In the genomic region with DNA sequence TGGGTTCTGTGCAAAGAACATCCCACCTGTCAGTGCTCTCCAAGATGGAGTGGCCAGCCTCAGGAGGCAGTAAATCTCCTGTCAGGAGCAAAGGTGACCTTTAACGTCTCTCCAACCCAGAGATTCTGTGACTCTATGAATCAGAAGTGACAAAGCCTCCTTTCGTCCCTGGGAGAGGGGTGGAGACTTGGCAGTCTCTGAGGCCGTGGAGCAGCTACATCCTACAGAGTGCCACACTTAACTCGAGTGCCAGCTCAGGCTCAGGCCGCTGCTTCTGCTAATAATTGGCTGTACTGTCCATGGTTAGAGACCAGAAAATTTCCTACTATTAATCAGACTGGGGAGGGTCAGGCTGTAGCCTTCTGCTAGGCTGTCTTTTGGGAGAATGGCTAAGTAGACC, we compare ENCODE assay signal across 20 mouse cellular contexts.
DNase-seq lines count a peak whose midpoint lies in the region; ATAC-seq and TF ChIP-seq lines count a peak whose summit lies in the region.
"Had no signal": no experiment of that assay in that cellular context is flagged by ENCODE, and none has a peak within 500 bp of the region (broad histone marks: within the 10 kb centered on the region; RNA-seq: fewer than 3 reads in every experiment).

No protein-coding gene starts in this region.

- ATAC-seq in kidney, embryonic 14.5 days (ENCODE audit: low FRiP score, low TSS enrichment) = 0 out of 2 replicates have a peak, but pooled peaks have one; percentile 28
- ATAC-seq in intestine, embryonic 16.5 days = no peak
- no peak for ATAC-seq in midbrain, postnatal 0 days (ENCODE audit: low FRiP score)

- TF ChIP-seq CTCF in midbrain, postnatal 0 days (IDR thresholded peaks at IDR 0.05) = no peak

- no peak overlapping the region for H3K4me3 ChIP-seq in kidney, embryonic 14.5 days (ENCODE audit: low read length)
- no peak overlapping the region for H3K4me3 ChIP-seq in intestine, embryonic 16.5 days (ENCODE audit: low read length)
- H3K4me3 ChIP-seq in midbrain, postnatal 0 days (ENCODE audit: low read depth, low read length) = no peak overlapping the region
- H3K4me3 ChIP-seq: embryonic facial prominence, embryonic 15.5 days; heart, embryonic 10.5 days; layer of hippocampus, adult 2 months; limb, embryonic 15.5 days; liver, embryonic 15.5 days; midbrain, embryonic 10.5 days; stomach, embryonic 15.5 days had no signal

- 31% methylated on average over 5 of the region's 5 CpGs for WGBS in kidney, embryonic 14.5 days
- WGBS in intestine, embryonic 16.5 days = 58% methylated on average over 5 of the region's 5 CpGs
- 73% methylated on average over 5 of the region's 5 CpGs for WGBS in midbrain, postnatal 0 days

- DNase-seq in kidney, postnatal 25 days = no peak
- peak; percentile 59 for DNase-seq in Muller cell, postnatal 12 days (ENCODE audit: inconsistent ontology term)
- DNase-seq in adrenal gland, adult 18-20 months (ENCODE audit: low spot score in 2 of 2) = peak; percentile 26 to 33
- peak; percentile 38 for DNase-seq in brain, adult 2 months (ENCODE audit: low read depth, low spot score)
- no peak for DNase-seq in midbrain, postnatal 0 days (ENCODE audit: low spot score)
- DNase-seq: cerebellum, postnatal 36 days; kidney, adult 11 months; layer of hippocampus, postnatal 36 days; right cerebral cortex, postnatal 25 days had no signal

- peaks cover 3% of the 10 kb centered on the region; the same call in 1 of the 2 replicates for H3K4me1 ChIP-seq in kidney, embryonic 14.5 days (ENCODE audit: control insufficient read depth, insufficient read depth, low read length)
- H3K4me1 ChIP-seq in intestine, embryonic 16.5 days (ENCODE audit: control insufficient read depth, insufficient read depth, low read length) = no peaks in the 10 kb centered on the region
- no peaks in the 10 kb centered on the region for H3K4me1 ChIP-seq in midbrain, postnatal 0 days (ENCODE audit: insufficient read depth, low read length)
- H3K4me1 ChIP-seq: heart, embryonic 10.5 days; limb, embryonic 15.5 days; liver, embryonic 15.5 days; midbrain, embryonic 10.5 days; stomach, embryonic 15.5 days had no signal

- no peak overlapping the region for H3K9ac ChIP-seq in kidney, embryonic 14.5 days (ENCODE audit: low read depth, low read length)
- H3K9ac ChIP-seq in intestine, embryonic 16.5 days (ENCODE audit: low read depth, low read length) = no peak overlapping the region
- no peak overlapping the region for H3K9ac ChIP-seq in midbrain, postnatal 0 days (replicated peaks; ENCODE audit: low read length, poor library complexity, severe bottlenecking)
- H3K9ac ChIP-seq: embryonic facial prominence, embryonic 15.5 days; hindbrain, embryonic 14.5 days; limb, embryonic 15.5 days; liver, embryonic 15.5 days; stomach, embryonic 15.5 days had no signal

- no peak overlapping the region for H3K27ac ChIP-seq in kidney, embryonic 14.5 days (ENCODE audit: low read depth, low read length)
- no peak overlapping the region for H3K27ac ChIP-seq in intestine, embryonic 16.5 days (ENCODE audit: low read length)
- no peak overlapping the region for H3K27ac ChIP-seq in midbrain, postnatal 0 days (ENCODE audit: low read depth, low read length)
- H3K27ac ChIP-seq: embryonic facial prominence, embryonic 15.5 days; heart, embryonic 10.5 days; hindbrain, embryonic 14.5 days; kidney, postnatal 0 days; layer of hippocampus, adult 2 months; limb, embryonic 15.5 days; liver, embryonic 15.5 days; midbrain, embryonic 10.5 days; stomach, embryonic 15.5 days had no signal

- no peak overlapping the region for H3K4me2 ChIP-seq in kidney, embryonic 14.5 days (replicated peaks; ENCODE audit: low read depth, low read length)
- H3K4me2 ChIP-seq in intestine, embryonic 16.5 days (ENCODE audit: low read depth, low read length) = no peak overlapping the region
- H3K4me2 ChIP-seq in midbrain, postnatal 0 days (ENCODE audit: low read depth, low read length, poor library complexity, severe bottlenecking) = no peak overlapping the region
- H3K4me2 ChIP-seq: embryonic facial prominence, embryonic 15.5 days; hindbrain, embryonic 14.5 days; limb, embryonic 15.5 days; liver, embryonic 15.5 days; stomach, embryonic 15.5 days had no signal

- H3K27me3 ChIP-seq in kidney, embryonic 14.5 days (ENCODE audit: control insufficient read depth, insufficient read depth, low read length) = no peaks in the 10 kb centered on the region
- H3K27me3 ChIP-seq in intestine, embryonic 16.5 days (replicated peaks; ENCODE audit: control insufficient read depth, insufficient read depth, low read length) = no peaks in the 10 kb centered on the region
- no peaks in the 10 kb centered on the region for H3K27me3 ChIP-seq in midbrain, postnatal 0 days (ENCODE audit: insufficient read depth, low read length)
- H3K27me3 ChIP-seq: embryonic facial prominence, embryonic 15.5 days; limb, embryonic 15.5 days; liver, embryonic 15.5 days; stomach, embryonic 15.5 days had no signal

- H3K9me3 ChIP-seq in kidney, embryonic 14.5 days (ENCODE audit: control insufficient read depth, low read length) = no peaks in the 10 kb centered on the region
- H3K9me3 ChIP-seq in intestine, embryonic 16.5 days (ENCODE audit: control insufficient read depth, low read length) = no peaks in the 10 kb centered on the region
- no peaks in the 10 kb centered on the region for H3K9me3 ChIP-seq in midbrain, postnatal 0 days (ENCODE audit: low read length)
- H3K9me3 ChIP-seq: embryonic facial prominence, embryonic 15.5 days; heart, embryonic 10.5 days; limb, embryonic 15.5 days; liver, embryonic 15.5 days; midbrain, embryonic 10.5 days; stomach, embryonic 15.5 days had no signal

- H3K36me3 ChIP-seq in kidney, embryonic 14.5 days (ENCODE audit: control insufficient read depth, insufficient read depth, low read length) = no peaks in the 10 kb centered on the region
- H3K36me3 ChIP-seq in intestine, embryonic 16.5 days (ENCODE audit: control insufficient read depth, insufficient read depth, low read length) = no peaks in the 10 kb centered on the region
- H3K36me3 ChIP-seq in midbrain, postnatal 0 days (ENCODE audit: insufficient read depth, low read length) = no peaks in the 10 kb centered on the region
- H3K36me3 ChIP-seq: embryonic facial prominence, embryonic 15.5 days; heart, embryonic 10.5 days; limb, embryonic 15.5 days; liver, embryonic 15.5 days; midbrain, embryonic 10.5 days; stomach, embryonic 15.5 days had no signal

Comparison
In these comparisons a context has a peak if more than half of its experiments do, and no peak if none do; other contexts are left out.
1. DNase-seq: peak in Muller cell, postnatal 12 days (single experiment), adrenal gland, adult 18-20 months (2 of 2) and brain, adult 2 months (single experiment); none in kidney, postnatal 25 days (0 of 2) and midbrain, postnatal 0 days (single experiment).